Mouse (Mus musculus) spleen, postnatal 10 days (tissue): ENCODE data around the gene Nid2.

Experiments
- DNase-seq, 2 experiments: peaks; one replicate each; pipeline ENCODE4 v3.0.0; 2021 to 2022; ENCODE audit warnings: low spot score in 2 of 2

Nid2 gene

DNA sequence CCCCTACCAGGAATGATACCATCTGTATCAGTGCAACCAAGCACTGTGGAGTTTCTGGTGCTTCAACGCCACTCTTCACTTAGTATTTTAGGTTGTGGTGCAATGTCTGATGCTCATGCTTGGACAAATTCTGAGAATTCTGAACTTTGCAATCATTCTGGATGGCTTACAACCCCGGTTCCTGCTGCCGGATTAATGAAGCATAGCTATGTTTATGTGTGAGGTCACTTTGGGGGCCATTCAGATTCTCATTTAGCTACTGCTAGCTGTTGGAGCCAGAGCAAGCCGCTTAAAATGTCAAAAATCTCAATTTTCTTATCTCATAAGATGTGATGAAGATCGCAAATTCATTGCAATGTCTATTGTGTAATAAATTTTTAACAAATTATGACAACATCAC, 6.2 kb upstream of the Nid2 start:
- DNase-seq, result no peak

DNA sequence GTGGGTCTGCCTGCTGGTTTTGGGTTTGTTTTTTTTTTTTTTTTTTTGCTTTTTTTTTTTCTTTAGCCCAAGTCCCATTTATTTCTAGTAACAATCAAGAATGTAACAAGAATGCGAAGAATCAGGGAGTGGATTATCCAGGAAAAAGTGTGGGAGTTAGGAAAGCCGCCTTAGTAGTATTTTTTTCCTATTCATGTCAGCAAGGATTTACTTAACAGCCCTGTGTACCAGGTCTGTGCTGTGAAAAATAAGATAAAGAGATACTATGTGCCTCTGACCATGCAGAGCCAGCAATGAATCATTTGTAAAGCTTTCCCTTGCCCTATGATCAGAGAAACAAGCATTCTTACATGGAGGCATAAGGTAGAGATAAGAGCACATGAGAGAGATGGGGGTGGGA, 4.8 kb upstream of the Nid2 start:
- DNase-seq, result no peak

DNA sequence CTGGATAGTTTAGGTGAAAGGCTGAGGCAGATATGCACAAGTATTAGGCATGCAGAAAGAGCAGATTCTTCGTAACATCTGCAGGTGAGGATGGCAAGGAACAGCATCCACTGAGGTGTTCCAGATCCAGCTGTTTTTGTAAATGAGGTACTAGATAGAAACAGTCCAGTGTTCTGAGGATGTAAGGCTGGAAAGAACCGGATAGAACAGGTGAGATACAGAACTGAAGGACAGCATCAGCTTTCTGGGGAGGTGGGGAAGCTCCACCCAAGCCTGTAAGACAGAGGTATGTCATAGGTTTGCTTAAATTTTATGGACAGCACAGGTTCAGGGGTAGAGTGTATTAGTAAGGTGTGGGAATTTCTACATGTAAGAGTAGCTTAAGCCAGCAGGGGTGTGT, 4.3 kb upstream of the Nid2 start:
- DNase-seq, result no peak

DNA sequence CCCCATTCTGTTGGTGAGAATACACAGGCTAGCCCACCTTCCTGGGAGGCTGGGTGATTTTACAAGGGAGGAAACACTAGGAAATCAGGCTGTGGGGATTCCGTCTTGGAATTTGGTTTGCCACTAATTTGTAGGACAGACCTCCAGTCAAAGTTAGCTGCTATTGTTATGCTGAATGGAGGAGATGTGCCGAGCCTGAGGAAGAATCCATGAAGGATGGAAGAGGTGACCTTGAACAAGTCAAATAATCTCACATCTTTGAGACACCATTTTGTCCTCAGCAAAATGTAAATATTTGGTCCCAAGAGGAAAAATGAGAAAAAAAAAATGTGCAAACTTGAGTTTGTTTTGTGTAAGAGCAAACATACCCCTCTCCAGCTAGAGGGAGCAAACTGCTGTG, 1.3 kb upstream of the Nid2 start:
- no peak for DNase-seq

DNA sequence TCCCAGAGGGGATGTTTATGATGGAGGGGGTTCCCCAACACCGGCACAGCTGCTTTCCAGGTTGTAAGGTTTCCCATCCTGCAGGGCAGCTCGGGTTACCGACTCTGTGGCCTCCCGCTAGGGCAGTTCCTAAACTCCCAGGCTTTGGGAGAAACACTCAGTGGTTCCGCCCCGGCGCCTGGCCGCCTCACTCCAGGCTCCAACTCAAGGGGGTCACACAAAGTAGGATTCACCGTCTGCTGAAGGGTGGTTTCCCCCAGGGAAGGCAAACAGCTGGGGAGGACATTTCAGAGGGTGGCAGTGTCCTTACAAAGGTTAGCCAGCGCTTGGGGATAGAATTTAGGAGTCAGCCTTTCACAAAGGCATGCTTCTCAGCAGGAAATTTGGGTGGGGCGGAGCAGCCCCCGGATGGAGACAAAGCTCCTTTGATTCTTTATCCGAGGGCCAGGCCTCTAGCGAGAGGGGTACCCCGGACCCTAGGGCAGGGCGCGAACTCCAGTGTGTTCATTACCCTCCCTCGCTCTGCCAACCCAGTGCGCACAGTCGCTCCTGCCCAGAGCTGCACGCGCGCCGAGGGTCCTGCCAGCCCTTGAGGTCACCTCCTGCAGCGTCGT, 547 bp upstream of the Nid2 start:
- DNase-seq, result no peak

DNA sequence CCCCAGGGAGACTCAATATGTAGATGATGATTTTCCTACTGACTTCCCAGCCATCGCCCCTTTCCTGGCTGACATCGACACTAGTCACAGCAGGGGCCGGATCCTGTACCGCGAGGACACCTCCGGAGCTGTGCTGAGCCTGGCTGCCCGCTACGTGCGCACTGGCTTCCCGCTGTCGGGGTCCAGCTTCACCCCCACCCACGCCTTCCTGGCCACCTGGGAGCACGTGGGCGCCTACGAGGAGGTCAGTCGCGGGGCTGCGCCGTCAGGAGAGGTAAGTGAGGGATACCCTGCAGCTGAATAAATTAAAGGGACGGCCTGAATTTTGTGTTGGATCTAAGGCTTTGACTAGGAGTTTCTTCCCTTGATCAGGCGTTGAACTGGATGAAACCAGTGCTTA, 1.2 kb downstream of the Nid2 start:
- no peak for DNase-seq

DNA sequence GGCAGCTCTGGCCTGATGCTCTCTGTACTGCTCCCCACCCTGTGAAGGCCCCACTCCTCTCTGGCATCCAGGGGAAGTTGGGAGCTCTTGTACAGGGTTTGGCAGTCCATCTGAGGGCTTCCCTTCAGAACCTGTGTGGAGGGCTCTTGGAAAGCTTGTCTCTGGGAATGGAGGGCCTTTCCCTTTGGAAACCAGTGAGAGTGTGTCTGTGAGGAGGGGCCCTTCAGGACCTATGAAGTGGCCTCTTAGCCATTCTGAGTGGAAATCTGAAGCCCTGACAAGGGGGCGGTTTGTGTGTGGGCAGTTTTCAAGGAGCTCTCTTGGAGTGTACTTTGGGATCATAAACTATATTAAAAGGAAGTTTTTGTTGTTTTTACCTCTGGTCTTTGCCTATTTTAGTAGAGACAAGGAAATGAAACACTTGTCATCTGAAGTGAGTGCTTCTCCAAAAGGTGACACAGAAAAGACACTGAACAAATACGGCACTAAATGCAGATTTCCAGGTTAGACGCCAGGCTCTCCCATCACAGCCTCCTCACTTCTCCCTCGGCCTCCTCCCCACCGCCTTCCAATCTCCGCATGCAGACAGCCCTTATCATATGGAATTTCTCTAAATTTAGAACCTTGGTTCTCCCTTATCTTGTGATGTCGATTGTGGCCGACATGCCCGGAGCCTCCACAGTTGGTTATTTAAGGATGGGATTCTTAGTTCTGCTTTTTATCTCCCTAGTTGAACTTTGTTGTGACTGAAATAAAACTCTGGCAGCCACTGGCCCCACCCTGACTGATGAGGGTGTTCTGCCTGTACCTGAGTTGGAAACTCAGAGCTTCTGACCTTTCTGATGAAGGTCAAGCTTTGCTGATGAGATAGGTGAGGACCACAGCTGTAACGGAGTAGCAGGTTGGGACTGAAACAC, 8.5 kb downstream of the Nid2 start:
- DNase-seq, result no peak

DNA sequence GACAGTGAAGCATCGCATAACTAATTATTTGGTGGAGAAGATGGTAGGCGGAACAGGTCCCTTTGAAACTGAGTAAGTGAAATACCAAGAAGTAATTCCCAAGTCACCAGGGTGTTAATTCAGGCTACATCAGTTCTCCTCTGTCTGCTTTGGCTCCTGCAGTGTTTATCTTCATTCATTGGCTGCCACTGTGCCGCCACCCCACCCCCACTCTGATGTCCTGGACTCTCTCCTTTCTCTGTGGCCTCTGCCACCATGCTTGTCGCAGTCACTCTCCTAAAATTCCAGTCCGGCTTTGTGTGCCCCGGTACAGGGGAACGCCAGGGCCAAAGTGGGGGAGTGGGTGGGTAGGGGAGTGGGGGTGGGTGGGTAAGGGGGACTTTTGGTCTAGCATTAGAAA, 9.7 kb downstream of the Nid2 start:
- no peak for DNase-seq

DNA sequence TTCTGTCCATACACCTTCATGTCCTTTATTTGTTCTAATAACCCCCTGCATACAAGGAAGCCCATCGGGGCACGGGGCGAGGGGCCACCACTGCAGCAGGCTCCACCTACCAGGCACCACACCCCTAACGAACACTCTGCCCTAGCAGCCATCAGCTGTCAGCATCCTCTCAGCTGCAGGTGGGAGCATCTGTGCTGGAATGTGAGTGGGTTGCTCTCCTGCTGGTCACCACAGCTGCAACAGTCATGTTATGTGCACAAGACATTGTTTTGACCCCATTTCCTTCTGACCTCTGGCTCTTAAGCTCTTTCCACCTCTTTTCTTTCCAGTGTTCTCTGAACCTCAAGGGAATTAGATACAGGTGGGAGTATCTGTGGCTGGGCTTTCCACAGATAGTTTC, 10.9 kb downstream of the Nid2 start:
- no peak for DNase-seq

DNA sequence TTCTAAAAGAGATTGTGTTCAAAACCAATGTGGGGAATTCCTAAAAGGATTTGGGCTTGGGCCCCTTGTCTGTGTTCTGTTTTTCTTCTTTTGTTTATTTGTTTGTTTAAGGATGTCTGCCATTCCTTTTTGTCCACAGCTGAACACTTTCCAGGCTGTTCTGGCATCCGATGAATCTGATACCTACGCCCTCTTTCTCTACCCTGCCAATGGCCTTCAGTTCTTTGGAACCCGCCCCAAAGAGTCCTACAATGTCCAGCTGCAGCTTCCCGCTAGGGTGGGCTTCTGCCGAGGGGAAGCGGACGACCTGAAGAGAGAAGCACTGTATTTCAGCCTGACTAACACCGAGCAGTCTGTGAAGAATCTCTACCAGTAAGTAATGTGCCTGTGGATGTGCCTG, 12.5 kb downstream of the Nid2 start:
- DNase-seq, result no peak

DNA sequence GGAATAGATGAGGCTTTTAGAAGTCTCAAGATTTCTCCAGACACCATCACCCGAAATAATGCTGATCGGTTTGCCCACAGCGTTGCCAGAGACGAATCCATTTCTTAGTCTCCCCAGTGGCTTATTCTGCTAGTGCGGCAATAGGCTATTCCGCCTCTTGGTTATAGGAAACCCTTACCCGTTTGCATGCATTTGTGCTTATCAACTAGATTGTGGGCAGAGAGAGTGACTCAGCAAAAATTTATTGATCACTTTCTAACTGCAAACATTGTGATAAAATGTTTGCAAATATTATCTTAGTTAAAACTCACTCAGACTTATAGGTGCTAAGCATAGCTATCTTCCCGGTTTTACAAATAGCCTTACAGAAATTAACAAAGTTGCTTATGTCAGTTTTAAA, 13.3 kb downstream of the Nid2 start:
- DNase-seq, result no peak

DNA sequence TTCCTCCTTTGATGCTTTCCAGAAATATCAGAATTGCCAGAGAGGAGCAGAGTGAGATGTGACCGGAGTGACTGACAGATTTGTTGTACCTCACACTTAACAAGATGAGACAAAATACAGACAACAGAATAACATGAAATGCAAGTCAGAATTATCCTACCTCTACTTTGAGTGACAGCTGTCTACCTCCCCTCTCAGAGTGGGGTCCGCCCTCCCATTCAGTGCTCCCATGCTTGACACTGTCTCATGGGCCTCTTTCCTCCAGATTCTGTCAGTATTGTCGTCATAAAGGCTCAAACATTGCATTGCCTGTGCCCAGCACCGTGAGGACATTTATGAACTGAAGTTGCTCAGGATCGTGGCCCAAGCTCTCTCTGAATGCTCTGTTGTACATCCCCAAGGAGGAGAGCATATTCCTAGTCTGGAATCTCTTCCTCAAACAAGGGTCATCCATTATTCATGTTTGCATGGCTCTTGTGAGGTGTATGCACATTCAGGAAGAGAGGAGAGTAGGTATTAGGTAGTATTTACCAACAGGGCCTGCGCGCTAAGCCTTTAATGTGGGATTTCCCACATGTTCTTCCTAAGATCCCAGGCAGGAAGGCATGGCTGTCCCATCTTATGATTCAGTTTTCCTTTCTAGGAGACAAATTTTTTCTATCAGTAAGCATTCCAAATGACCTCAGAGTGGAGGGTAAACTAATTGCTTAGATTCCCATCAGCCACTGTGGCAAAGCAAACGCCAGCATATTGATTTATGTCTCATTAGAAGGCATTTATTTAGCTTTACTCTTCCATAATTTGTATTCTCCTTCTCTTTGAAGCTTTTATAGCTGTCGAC, 14.7 kb downstream of the Nid2 start:
- DNase-seq, result no peak

DNA sequence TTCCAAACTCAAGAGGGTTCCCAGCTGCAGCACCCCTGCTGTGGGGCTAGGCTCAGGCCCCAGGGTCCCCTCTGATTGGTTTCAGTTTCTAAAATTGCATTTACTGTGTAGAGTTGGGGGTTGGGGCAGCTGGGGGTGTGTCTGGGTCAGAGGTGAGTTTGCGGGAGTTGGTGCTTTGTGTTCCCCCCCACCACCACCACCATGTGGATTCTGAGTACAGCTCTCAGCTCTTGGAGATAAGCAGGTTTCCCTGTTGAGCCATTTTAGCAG, 15.2 kb downstream of the Nid2 start:
- DNase-seq, result no peak

DNA sequence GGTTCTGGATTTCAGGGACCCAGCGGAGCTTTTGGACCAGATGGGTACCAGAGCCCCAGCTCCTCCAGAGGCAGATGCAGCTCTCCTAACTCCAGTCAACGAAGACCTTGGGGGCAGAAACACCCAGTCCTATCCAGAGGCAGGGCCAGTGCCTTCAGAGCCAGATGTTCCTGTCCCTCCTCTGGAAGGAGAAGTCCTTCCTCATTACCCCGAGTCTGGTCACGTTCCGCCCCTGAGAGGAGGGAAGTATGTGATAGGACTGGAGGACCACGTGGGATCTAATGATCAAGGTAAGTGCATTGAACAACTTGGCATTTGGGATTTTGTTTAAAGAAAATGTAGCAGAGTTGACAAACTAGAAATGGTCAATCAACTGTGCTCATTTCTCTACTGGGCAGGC, 17.6 kb downstream of the Nid2 start:
- DNase-seq, result no peak

DNA sequence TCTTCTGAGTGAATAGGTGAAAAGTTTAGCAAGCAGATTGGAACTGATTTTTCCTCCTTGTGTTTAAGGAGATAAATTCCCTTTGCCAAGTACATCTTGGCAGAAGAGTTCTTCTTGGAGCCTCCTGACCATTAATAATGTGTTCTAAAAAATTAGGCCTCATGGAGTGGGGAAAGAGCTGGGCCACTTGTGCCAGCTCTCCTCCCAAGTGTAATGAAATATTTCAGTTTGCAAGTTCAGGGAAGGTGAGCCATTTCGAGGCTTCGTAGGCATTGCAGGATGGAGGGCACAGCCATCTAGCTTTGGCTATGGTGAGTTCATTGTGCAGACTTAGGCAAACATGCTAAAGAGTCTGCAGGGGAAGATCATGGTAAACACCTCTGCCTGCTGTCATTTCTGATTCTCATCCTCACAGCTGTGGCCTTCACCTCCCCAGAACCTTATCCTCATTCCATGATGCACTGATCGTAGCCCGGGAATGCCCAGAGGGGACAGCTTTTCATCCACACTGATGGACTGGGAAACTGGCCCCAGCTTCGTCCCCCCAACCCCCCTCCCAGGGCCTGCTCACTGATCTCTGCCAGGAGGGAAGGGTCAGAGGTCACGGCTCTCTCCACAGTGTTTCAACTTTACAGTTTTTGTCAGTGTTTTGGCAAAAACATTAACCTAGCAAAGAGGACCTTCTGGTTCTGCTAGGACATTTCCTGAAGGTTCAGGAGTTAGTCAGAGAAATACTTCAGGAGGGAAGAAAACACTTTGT, 18.6 kb downstream of the Nid2 start:
- no peak for DNase-seq

DNA sequence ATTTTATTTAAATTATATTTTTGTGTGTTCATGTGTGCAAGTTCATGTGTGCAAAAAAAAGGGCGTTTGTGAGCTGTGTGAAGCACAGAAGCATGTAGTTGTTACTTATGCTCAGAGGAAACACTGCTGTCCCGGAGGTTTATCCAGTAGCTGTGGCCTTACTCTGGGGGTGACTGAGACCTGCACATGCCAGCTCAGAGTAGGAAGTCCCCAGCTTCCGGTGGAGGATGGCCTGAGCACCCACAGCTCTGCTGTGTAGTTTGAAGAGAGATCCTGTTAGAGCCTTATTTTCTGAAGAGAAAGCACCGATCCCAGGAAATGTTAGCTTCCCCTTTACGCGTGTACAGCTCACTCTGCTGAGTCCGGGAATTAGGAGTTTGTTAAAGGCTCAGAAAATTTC, 20.1 kb downstream of the Nid2 start:
- no peak for DNase-seq

DNA sequence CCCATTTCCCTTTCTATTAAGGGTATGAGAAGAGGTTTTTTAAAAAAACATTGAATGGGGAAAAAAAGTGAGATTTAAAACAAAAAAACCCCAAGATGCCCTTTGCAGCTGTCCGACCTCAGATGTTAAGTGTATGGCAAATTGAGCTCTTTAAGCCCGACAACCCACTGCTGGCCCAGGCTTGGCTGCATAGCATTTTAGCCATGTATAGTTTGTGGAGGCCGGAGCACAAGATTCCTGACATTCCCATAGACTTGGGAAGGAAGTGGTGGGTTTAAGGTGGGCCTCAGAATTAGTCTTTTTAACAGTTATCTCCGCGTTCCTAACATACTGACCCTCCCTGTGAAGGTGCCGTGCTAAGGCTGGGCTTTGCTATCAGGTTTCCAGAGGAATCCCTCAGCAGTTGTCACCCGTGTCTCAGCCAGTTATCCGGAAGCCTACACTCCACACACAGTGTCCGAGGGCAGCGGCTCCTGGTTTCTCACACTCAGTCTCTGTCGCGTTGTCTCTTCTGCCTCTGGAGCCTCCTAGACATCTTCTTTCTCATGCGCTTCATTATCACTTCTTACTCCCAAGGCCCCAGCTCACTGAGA, 23.1 kb downstream of the Nid2 start:
- no peak for DNase-seq

DNA sequence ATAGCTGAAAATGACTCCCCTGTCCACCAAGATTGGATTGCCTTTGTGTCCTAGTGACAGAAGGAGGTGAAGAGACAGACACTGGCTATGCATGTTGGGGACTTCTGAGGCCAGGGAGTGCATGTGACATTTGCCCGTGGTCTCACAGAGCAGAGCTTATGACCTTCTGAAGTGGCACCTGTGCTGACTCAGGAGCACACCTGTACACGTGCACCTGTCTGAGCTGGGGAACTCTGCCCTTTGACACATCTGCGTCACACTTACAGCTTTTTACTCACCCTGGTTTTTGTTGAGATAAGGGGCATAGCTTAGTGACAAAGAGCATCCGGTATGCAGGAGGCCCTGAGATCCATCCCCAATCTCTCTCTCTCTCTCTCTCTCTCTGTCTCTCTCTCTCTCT, 24.4 kb downstream of the Nid2 start:
- no peak for DNase-seq

DNA sequence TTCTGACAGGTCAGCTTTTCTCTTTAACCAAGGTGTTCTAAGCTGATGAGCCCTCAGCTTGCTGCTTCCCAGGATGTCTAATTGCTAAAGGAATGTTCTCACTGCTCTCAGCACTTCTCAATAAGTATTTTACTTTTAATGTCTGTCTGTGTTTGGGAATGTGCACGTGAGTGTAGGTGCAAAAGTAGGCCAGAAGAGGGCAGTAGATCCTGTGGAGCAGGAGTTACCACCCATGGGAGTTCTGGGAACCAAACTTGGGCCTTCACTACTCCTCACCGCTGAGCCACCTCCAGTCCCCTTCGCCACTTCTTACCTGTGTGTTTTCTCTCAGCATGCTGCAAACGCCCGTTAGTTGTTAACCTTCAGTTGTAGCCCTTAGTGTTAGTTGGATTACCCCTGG, 25.1 kb downstream of the Nid2 start:
- DNase-seq, result no peak

DNA sequence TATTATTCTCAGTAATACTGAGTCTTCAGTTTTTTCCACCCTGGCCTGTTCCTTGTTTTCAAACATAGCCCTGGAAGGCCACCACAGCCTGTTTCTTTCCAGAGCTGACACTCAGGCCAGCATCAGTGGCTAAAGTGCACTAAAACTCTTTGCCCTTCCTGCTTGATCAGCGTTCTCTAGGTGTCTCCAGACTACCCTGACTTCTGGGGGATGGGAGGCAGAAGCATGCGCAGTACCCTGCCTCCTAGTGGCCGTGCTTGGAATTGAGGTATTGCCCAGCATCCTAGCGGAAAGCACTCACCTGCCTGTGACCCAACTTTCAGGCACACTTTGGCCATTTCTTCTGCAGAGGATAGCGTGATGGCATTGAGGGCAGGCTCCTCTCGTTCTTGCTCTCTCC, 25.8 kb downstream of the Nid2 start:
- DNase-seq, result peak in 1 of 2 experiments; percentile 53

DNA sequence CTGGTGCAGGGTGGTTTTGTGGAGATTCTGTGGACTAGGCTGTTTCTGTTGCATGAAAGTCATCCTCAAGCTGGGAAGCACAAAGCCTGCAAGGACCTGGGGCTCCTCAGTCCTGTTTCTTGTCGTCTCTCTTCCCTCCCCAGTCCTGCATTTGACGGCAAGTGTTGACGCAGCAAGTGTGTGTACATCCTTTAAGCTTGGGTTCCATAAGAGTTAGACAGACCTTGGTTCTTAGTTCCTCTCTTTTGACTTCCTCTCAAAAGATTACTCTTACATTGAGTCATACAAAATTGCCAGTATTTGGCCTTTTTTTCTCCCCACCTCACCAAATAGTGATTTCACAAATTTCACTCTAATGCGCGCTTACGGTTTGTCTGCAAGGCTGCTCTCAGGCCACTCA, 26.3 kb downstream of the Nid2 start:
- no peak for DNase-seq

DNA sequence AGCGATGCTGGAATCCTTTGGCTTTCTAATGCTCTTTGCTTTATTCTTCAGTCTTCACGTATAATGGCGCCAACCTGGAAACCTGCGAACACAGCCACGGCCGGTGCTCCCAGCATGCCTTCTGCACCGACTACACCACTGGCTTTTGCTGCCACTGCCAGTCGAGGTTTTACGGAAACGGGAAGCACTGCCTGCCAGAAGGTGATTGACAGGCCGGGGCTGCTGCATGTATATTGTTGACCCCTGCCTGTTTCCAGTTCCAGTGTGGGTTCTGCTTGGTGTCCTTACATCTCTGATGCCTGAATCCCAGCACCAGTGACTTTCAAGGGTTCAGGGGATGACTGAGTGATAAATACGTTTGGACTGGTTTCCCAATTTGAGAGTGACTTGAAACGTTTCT, 26.9 kb downstream of the Nid2 start:
- DNase-seq, result no peak
